Mouse (Mus musculus) forebrain, postnatal 0 days (tissue): ENCODE results near the gene Trdmt1. TPM values are rescaled to one million over a fixed set of nuclear protein-coding genes. Genes with fewer than 3 reads are reported as not detected.

ENCODE experiments used
- ATAC-seq: fragments of 200-750 bp; cut with Nextera tagmentation; 2 replicates; pipeline ENCODE4 v1.8.0; 2017; ENCODE audit warnings: mild to moderate bottlenecking, moderate library complexity
- DNase-seq: peaks from one replicate; pipeline ENCODE4 v3.0.0-alpha.2; 2015
- H3K27ac ChIP-seq: fragments of 300-500 bp; sonication (generic); 2 replicates; pipeline ENCODE4 v1.5.1; 2014; ENCODE audit warnings: low read depth, mild to moderate bottlenecking, antibody characterized with exemption, low read length, moderate library complexity, mixed read lengths
- H3K27me3 ChIP-seq: fragments of 300-500 bp; sonication (generic); 2 replicates; pipeline ENCODE4 v1.6.1; 2014; ENCODE audit warnings: mild to moderate bottlenecking, low read length, mixed read lengths; ENCODE audit not compliant: insufficient read depth
- H3K36me3 ChIP-seq: fragments of 300-500 bp; sonication (generic); 2 replicates; pipeline ENCODE4 v1.6.1; 2014; ENCODE audit warnings: mild to moderate bottlenecking, moderate library complexity; ENCODE audit not compliant: insufficient read depth
- H3K4me1 ChIP-seq: fragments of 300-500 bp; sonication (generic); 2 replicates; pipeline ENCODE4 v1.6.1; 2014; ENCODE audit warnings: antibody characterized with exemption; ENCODE audit not compliant: insufficient read depth
- H3K4me2 ChIP-seq: fragments of 300-500 bp; sonication (generic); 2 replicates; pipeline ENCODE4 v1.6.1; 2014; ENCODE audit warnings: low read depth, mild to moderate bottlenecking, moderate library complexity
- H3K4me3 ChIP-seq: fragments of 300-500 bp; sonication (generic); 2 replicates; pipeline ENCODE4 v1.5.1; 2014; ENCODE audit warnings: low read depth, low read length, mixed read lengths
- H3K9ac ChIP-seq: fragments of 300-500 bp; sonication (generic); 2 replicates; pipeline ENCODE4 v1.6.1; 2014; ENCODE audit warnings: mild to moderate bottlenecking
- H3K9me3 ChIP-seq: fragments of 300-500 bp; sonication (generic); 2 replicates; pipeline ENCODE4 v1.6.1; 2016; ENCODE audit warnings: low read length
- CTCF ChIP-seq: sonication (generic); IDR thresholded peaks from 2 replicates; pipeline ENCODE4 v1.5.1; 2016; ENCODE audit warnings: antibody characterized with exemption, control low read depth, low read depth
- WGBS: fragments of 180-500 bp; shearing (Covaris S2); extraction: QIAGEN DNeasy Blood & Tissue Kit; methylation state at CpG from one replicate; pipeline ENCODE4 v1.1.7; 2014; 5-methylcytosine and 5-hydroxymethylcytosine counted together
- polyA plus RNA-seq: library from polyadenylated mRNA; unstranded; fragments of >200 nt; fragmentation: Nextera tagmentation; extraction: Ambion mirVana; gene quantifications from 2 replicates; pipeline ENCODE4 v1.2.1, GENCODE M21; 2015
- total RNA-seq: library from RNA; depleted of rRNA; stranded (reverse); fragments of >200 nt; gene quantifications from 2 replicates; pipeline ENCODE4 v1.2.3, GENCODE M21; 2014

Gene Trdmt1
- total and polyA plus RNA-seq, 2 experiments from 2014 or later: 7.8 to 11.3 TPM

- H3K4me1 ChIP-seq: no peaks in the 10 kb centered on the region
- no peak for TF ChIP-seq CTCF
- H3K27ac ChIP-seq: no peak overlapping the region
- no peak overlapping the region for H3K9ac ChIP-seq
- no peak overlapping the region for H3K4me2 ChIP-seq
- WGBS: 84% methylated on average over 2 of the region's 2 CpGs
- no peaks in the 10 kb centered on the region for H3K9me3 ChIP-seq
- no peaks in the 10 kb centered on the region for H3K36me3 ChIP-seq
- H3K4me3 ChIP-seq: no peak overlapping the region
- no peaks in the 10 kb centered on the region for H3K27me3 ChIP-seq
- DNase-seq: no peak
- ATAC-seq: no peak
These were observed 18.3 kb downstream of the Trdmt1 start for GRCm38 (mm10) chr2:13526205-13526604.

GRCm38 (mm10) chr2:13523540-13524456, 20.7 kb downstream of the Trdmt1 start:
- Histone ChIP-seq H3K9ac (no peak overlapping the region), H3K4me1 (no peaks in the 10 kb centered on the region), H3K4me3 (no peak overlapping the region), H3K4me2 (no peak overlapping the region), H3K36me3 (0 out of 2 replicates have a peak, but pooled peaks cover under 1% of the 10 kb centered on the region), H3K27ac (no peak overlapping the region), H3K9me3 (no peaks in the 10 kb centered on the region), H3K27me3 (no peaks in the 10 kb centered on the region)
- WGBS: 62% methylated on average over 8 of the region's 8 CpGs
- no peak for TF ChIP-seq CTCF
- no peak for DNase-seq
- ATAC-seq: peak; percentile 48; the same call in 1 of the 2 replicates

- Histone ChIP-seq H3K4me2 (no peak overlapping the region), H3K4me3 (no peak overlapping the region), H3K27ac (no peak overlapping the region), H3K9ac (no peak overlapping the region), H3K36me3 (0 out of 2 replicates have a peak, but pooled peaks cover 5% of the 10 kb centered on the region), H3K9me3 (no peaks in the 10 kb centered on the region), H3K4me1 (no peaks in the 10 kb centered on the region), H3K27me3 (no peaks in the 10 kb centered on the region)
- 23% methylated on average over 8 of the region's 8 CpGs for WGBS
- ATAC-seq (no peak), DNase-seq (no peak)
- TF ChIP-seq CTCF: no peak
These were observed 22.4 kb downstream of the Trdmt1 start for GRCm38 (mm10) chr2:13522106-13522505.

- Histone ChIP-seq H3K27me3 (no peaks in the 10 kb centered on the region), H3K36me3 (0 out of 2 replicates have a peak, but pooled peaks cover 5% of the 10 kb centered on the region), H3K9me3 (no peaks in the 10 kb centered on the region), H3K4me3 (no peak overlapping the region), H3K27ac (no peak overlapping the region), H3K4me1 (no peaks in the 10 kb centered on the region), H3K9ac (no peak overlapping the region), H3K4me2 (no peak overlapping the region)
- no peak for DNase-seq
- WGBS: 44% methylated on average over 4 of the region's 4 CpGs
- TF ChIP-seq CTCF: no peak
- no peak for ATAC-seq
These were observed 29.5 kb downstream of the Trdmt1 start for GRCm38 (mm10) chr2:13514949-13515348.

GRCm38 (mm10) chr2:13502717-13503116, 41.8 kb downstream of the Trdmt1 start:
- Histone ChIP-seq H3K4me1 (no peaks in the 10 kb centered on the region), H3K4me3 (no peak overlapping the region), H3K27ac (no peak overlapping the region), H3K36me3 (no peaks in the 10 kb centered on the region), H3K27me3 (no peaks in the 10 kb centered on the region), H3K4me2 (no peak overlapping the region), H3K9me3 (no peaks in the 10 kb centered on the region), H3K9ac (no peak overlapping the region)
- 92% methylated on average over 2 of the region's 2 CpGs for WGBS
- ATAC-seq (no peak), DNase-seq (no peak)
- no peak for TF ChIP-seq CTCF

- H3K4me3 ChIP-seq: no peak overlapping the region
- H3K4me1 ChIP-seq: no peaks in the 10 kb centered on the region
- 19% methylated on average over 5 of the region's 5 CpGs for WGBS
- H3K4me2 ChIP-seq: no peak overlapping the region
- no peak for TF ChIP-seq CTCF
- H3K9ac ChIP-seq: no peak overlapping the region
- H3K27ac ChIP-seq: no peak overlapping the region
- H3K36me3 ChIP-seq: no peaks in the 10 kb centered on the region
- no peak for DNase-seq
- H3K9me3 ChIP-seq: no peaks in the 10 kb centered on the region
- no peaks in the 10 kb centered on the region for H3K27me3 ChIP-seq
- ATAC-seq: no peak
These were observed 42.9 kb downstream of the Trdmt1 start for GRCm38 (mm10) chr2:13501553-13501952.

GRCm38 (mm10) chr2:13500298-13500999, 44.0 kb downstream of the Trdmt1 start:
- Histone ChIP-seq H3K36me3 (no peaks in the 10 kb centered on the region), H3K27ac (no peak overlapping the region), H3K27me3 (no peaks in the 10 kb centered on the region), H3K4me3 (no peak overlapping the region), H3K4me1 (no peaks in the 10 kb centered on the region), H3K9me3 (no peaks in the 10 kb centered on the region), H3K9ac (no peak overlapping the region), H3K4me2 (no peak overlapping the region)
- no peak for TF ChIP-seq CTCF
- ATAC-seq (peak; percentile 85), DNase-seq (peak; percentile 25)
- WGBS: 26% methylated on average over 5 of the region's 5 CpGs
